Mouse (Mus musculus) lung, postnatal 0 days (tissue): ENCODE data around the gene Rybp. TPM values are rescaled to one million over a fixed set of nuclear protein-coding genes. Genes with fewer than 3 reads are reported as not detected.

ENCODE experiments used
- ATAC-seq: fragments of 200-750 bp; cut with Nextera tagmentation; 2 replicates; pipeline ENCODE4 v1.8.0; 2017; ENCODE audit warnings: moderate library complexity
- DNase-seq: peaks from one replicate; pipeline ENCODE4 v3.0.0-alpha.2; 2016; ENCODE audit warnings: low spot score
- H3K27ac ChIP-seq: fragments of 300-500 bp; sonication (generic); 2 replicates; pipeline ENCODE4 v1.5.1; 2014; ENCODE audit warnings: antibody characterized with exemption, mild to moderate bottlenecking, low read length, mixed read lengths
- H3K27me3 ChIP-seq: fragments of 300-500 bp; sonication (generic); replicated peaks from 2 replicates; pipeline ENCODE4 v1.6.1; 2014; ENCODE audit warnings: low read length, mixed read lengths; ENCODE audit not compliant: insufficient read depth
- H3K36me3 ChIP-seq: fragments of 300-500 bp; sonication (generic); 2 replicates; pipeline ENCODE4 v1.6.1; 2014; ENCODE audit warnings: low read length, mixed read lengths; ENCODE audit not compliant: insufficient read depth
- H3K4me1 ChIP-seq: fragments of 300-500 bp; sonication (generic); 2 replicates; pipeline ENCODE4 v1.6.1; 2014; ENCODE audit warnings: antibody characterized with exemption, low read depth, low read length, mixed read lengths; ENCODE audit not compliant: insufficient read depth
- H3K4me2 ChIP-seq: fragments of 300-500 bp; sonication (generic); replicated peaks from 2 replicates; pipeline ENCODE4 v1.6.1; 2014; ENCODE audit warnings: low read depth, mild to moderate bottlenecking, low read length, moderate library complexity, mixed read lengths
- H3K4me3 ChIP-seq: fragments of 300-500 bp; sonication (generic); 2 replicates; pipeline ENCODE4 v1.5.1; 2014; ENCODE audit warnings: low read depth, low read length
- H3K9ac ChIP-seq: fragments of 300-500 bp; sonication (generic); replicated peaks from 2 replicates; pipeline ENCODE4 v1.6.1; 2014; ENCODE audit warnings: low read depth, mild to moderate bottlenecking
- H3K9me3 ChIP-seq: fragments of 300-500 bp; sonication (generic); 2 replicates; pipeline ENCODE4 v1.6.1; 2016; ENCODE audit warnings: low read length, mixed read lengths
- CTCF ChIP-seq: IDR thresholded peaks from 2 replicates; pipeline ENCODE4 v1.5.1; 2016; ENCODE audit warnings: antibody characterized with exemption, mild to moderate bottlenecking
- EP300 ChIP-seq: IDR thresholded peaks from 2 replicates; pipeline ENCODE4 v1.6.1; 2016; ENCODE audit warnings: antibody characterized with exemption, mild to moderate bottlenecking, control low read depth
- WGBS: fragments of 180-500 bp; shearing (Covaris S2); extraction: QIAGEN DNeasy Blood & Tissue Kit; methylation state at CpG from one replicate; pipeline ENCODE4 v1.1.7; 2014; 5-methylcytosine and 5-hydroxymethylcytosine counted together
- polyA plus RNA-seq: library from polyadenylated mRNA; unstranded; fragments of >200 nt; fragmentation: Nextera tagmentation; extraction: Ambion mirVana; gene quantifications from 2 replicates; pipeline ENCODE4 v1.2.1, GENCODE M21; 2015

The Rybp gene
- polyA plus RNA-seq, 1 experiment from 2014 or later, result 16.6 TPM

GRCm38 (mm10) chr6:100276344-100276743, 10.9 kb downstream of the Rybp start:
- H3K27me3 ChIP-seq, result no peaks in the 10 kb centered on the region
- H3K36me3 ChIP-seq, result no peaks in the 10 kb centered on the region
- ATAC-seq (no peak), DNase-seq (no peak)
- no peak for TF ChIP-seq CTCF
- TF ChIP-seq EP300, result no peak
- H3K4me3 ChIP-seq, result no peak overlapping the region
- peaks cover 14% of the 10 kb centered on the region; the same call in 1 of the 2 replicates for H3K4me1 ChIP-seq
- no peaks in the 10 kb centered on the region for H3K9me3 ChIP-seq
- 88% methylated on average over 3 of the region's 3 CpGs for WGBS
- H3K27ac ChIP-seq, result no peak overlapping the region
- H3K9ac ChIP-seq, result no peak overlapping the region
- H3K4me2 ChIP-seq, result no peak overlapping the region

DNA sequence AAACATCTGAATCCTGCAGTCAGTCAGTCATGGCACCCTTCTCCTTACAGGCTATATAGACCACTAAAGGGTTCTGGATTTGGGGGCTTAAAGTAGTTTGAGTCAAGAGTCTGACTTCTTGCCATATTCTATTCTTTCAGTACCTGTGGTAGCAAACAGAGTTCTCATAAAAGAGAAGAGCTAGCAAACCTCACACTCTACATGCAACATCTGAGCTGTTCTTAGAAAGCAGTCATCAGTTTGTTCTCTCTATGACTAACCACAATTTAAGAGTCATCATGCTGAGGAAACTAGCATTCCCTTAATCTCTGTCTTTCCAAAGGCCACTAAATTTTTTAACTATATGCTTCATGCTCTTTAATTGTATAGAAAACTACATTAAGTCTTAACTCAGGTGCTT, 11.6 kb downstream of the Rybp start:
- Histone ChIP-seq H3K27ac (no peak overlapping the region), H3K4me2 (no peak overlapping the region), H3K4me1 (peaks cover 14% of the 10 kb centered on the region; the same call in 1 of the 2 replicates), H3K4me3 (no peak overlapping the region), H3K9me3 (no peaks in the 10 kb centered on the region), H3K27me3 (no peaks in the 10 kb centered on the region), H3K36me3 (no peaks in the 10 kb centered on the region), H3K9ac (no peak overlapping the region)
- ATAC-seq (no peak), DNase-seq (no peak)
- TF ChIP-seq CTCF, result no peak
- TF ChIP-seq EP300, result no peak

DNA sequence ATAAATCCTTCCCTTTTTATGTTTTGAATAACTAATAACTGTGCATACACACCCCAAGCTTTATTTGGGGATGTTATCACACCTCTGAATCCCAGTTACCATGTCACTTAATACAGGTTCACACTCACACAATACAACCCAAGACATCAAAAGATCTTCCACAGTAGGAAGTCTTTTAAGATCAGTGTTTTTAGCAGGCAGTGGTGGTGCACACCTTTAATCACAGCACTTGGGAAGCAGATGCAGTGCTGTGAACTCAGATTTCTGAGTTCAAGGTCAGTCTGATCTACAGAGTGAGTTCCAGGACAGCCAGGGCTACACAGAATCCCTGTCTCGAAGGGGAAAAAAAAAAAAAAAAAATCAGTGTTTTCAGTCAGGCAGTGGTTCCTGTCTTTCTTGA, 13.7 kb downstream of the Rybp start:
- no peak for DNase-seq
- Histone ChIP-seq H3K4me1 (peaks cover 10% of the 10 kb centered on the region; the same call in 1 of the 2 replicates), H3K36me3 (no peaks in the 10 kb centered on the region), H3K9me3 (no peaks in the 10 kb centered on the region), H3K9ac (no peak overlapping the region), H3K4me3 (no peak overlapping the region), H3K27me3 (no peaks in the 10 kb centered on the region), H3K4me2 (no peak overlapping the region), H3K27ac (no peak overlapping the region)
- TF ChIP-seq CTCF (no peak), EP300 (no peak)
- 30% methylated on average over 1 of the region's 1 CpGs for WGBS
- ATAC-seq, result no peak

DNA sequence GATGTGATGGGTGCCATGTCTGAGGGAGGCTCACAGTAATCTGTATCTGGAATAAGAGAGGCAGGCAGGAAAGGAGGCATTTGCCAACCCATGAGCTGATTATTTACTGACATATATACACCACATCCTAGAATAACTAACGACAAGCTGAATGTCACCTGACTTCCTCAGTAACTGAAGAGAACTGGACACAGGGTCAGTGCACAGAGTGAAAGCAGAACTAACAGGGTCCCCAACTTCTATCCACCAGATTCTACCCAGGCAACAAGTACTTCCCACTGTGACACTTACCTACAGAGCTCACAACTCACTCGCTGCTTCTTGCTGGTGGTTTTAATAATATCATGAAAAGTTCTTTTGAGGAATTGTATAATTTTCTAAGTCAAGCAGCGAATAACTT, 15.3 kb downstream of the Rybp start:
- H3K36me3 ChIP-seq, result no peaks in the 10 kb centered on the region
- ATAC-seq (no peak), DNase-seq (no peak)
- no peak overlapping the region for H3K4me3 ChIP-seq
- no peak overlapping the region for H3K4me2 ChIP-seq
- peaks cover 5% of the 10 kb centered on the region; the same call in 1 of the 2 replicates for H3K4me1 ChIP-seq
- no peaks in the 10 kb centered on the region for H3K27me3 ChIP-seq
- WGBS, result 65% methylated on average over 3 of the region's 3 CpGs
- H3K27ac ChIP-seq, result no peak overlapping the region
- no peak overlapping the region for H3K9ac ChIP-seq
- no peaks in the 10 kb centered on the region for H3K9me3 ChIP-seq
- TF ChIP-seq CTCF, result no peak
- TF ChIP-seq EP300, result no peak

GRCm38 (mm10) chr6:100270765-100271164, 16.5 kb downstream of the Rybp start:
- TF ChIP-seq CTCF (no peak), EP300 (no peak)
- Histone ChIP-seq H3K4me1 (peaks cover 5% of the 10 kb centered on the region; the same call in 1 of the 2 replicates), H3K27ac (no peak overlapping the region), H3K36me3 (no peaks in the 10 kb centered on the region), H3K27me3 (no peaks in the 10 kb centered on the region), H3K4me2 (no peak overlapping the region), H3K4me3 (no peak overlapping the region), H3K9ac (no peak overlapping the region), H3K9me3 (no peaks in the 10 kb centered on the region)
- ATAC-seq (no peak), DNase-seq (no peak)
- 72% methylated on average over 2 of the region's 2 CpGs for WGBS

- H3K4me1 ChIP-seq, result peaks cover 11% of the 10 kb centered on the region; the same call in 1 of the 2 replicates
- no peak overlapping the region for H3K9ac ChIP-seq
- no peak overlapping the region for H3K27ac ChIP-seq
- H3K4me2 ChIP-seq, result no peak overlapping the region
- TF ChIP-seq CTCF (no peak), EP300 (no peak)
- DNase-seq (no peak), ATAC-seq (no peak)
- H3K4me3 ChIP-seq, result no peak overlapping the region
- 68% methylated on average over 1 of the region's 1 CpGs for WGBS
- no peaks in the 10 kb centered on the region for H3K9me3 ChIP-seq
- no peaks in the 10 kb centered on the region for H3K36me3 ChIP-seq
- no peaks in the 10 kb centered on the region for H3K27me3 ChIP-seq
Measured at GRCm38 (mm10) chr6:100259607-100260006, 27.7 kb downstream of the Rybp start.

DNA sequence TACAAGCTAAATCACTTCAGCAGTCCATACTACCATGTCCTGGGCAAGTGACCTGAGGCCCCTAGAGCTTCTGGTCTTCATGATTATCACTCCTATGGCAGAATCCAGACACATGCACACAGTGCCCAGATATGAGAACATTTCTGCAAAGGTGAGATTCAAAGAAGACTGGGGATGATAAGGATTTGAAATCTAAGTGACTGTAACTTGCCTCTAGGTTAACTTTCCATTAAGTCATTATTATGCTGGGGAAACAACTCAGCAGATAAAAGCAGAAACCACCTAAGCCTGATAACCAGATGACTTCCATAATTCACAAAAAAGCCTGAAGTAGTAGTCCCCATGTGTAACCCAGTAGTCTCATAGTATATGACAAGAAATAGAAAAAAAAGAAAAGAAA, 29.0 kb downstream of the Rybp start:
- ATAC-seq (no peak), DNase-seq (no peak)
- Histone ChIP-seq H3K4me1 (peaks cover 14% of the 10 kb centered on the region; the same call in 1 of the 2 replicates), H3K36me3 (no peaks in the 10 kb centered on the region), H3K9me3 (no peaks in the 10 kb centered on the region), H3K9ac (no peak overlapping the region), H3K27ac (no peak overlapping the region), H3K4me3 (no peak overlapping the region), H3K4me2 (no peak overlapping the region), H3K27me3 (no peaks in the 10 kb centered on the region)
- no peak for TF ChIP-seq EP300
- no peak for TF ChIP-seq CTCF
